Comparison of ENCODE assay signal across 29 mouse cellular contexts in the genomic region with DNA sequence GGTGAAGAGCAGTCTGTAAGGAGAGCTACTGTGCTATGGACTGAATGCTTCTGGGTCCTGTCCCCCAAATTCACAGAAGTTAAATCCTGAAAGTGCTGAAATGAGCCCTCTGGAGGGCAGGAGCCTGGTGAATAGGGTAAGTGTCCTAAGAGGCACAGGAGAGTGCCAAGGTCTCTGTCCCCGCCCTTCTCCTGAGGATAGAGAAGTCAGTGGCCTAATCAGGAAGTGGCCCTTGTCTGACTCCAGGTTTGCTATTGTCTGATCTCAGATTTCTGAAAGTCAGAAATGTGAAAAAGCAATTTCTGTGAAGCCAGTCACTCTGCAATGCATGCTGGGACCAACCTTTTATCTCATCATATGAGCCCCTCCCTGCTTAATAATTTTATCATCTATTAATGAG. TPM values are rescaled to one million over a fixed set of nuclear protein-coding genes. Genes with fewer than 3 reads are reported as not detected.
DNase-seq lines count a peak whose midpoint lies in the region; ATAC-seq lines count a peak whose summit lies in the region.
"Had no signal": no experiment of that assay in that cellular context is flagged by ENCODE, and none has a peak within 500 bp of the region (broad histone marks: within the 10 kb centered on the region; RNA-seq: fewer than 3 reads in every experiment).

No protein-coding gene starts in this region.

- peaks cover 37% of the 10 kb centered on the region for H3K36me3 ChIP-seq in heart, embryonic 13.5 days
- H3K36me3 ChIP-seq in heart, embryonic 10.5 days, result peaks cover 30% of the 10 kb centered on the region
- H3K36me3 ChIP-seq in liver, embryonic 16.5 days (ENCODE audit: control insufficient read depth, insufficient read depth), result peaks cover 52% of the 10 kb centered on the region
- H3K36me3 ChIP-seq in embryonic facial prominence, embryonic 10.5 days (replicated peaks), result peaks cover 6% of the 10 kb centered on the region
- H3K36me3 ChIP-seq: forebrain, embryonic 10.5 days; forebrain, embryonic 15.5 days; limb, embryonic 10.5 days; midbrain, embryonic 15.5 days had no signal

- no peaks in the 10 kb centered on the region for H3K27me3 ChIP-seq in heart, embryonic 13.5 days (replicated peaks)
- no peaks in the 10 kb centered on the region for H3K27me3 ChIP-seq in heart, embryonic 10.5 days (ENCODE audit: insufficient read depth, poor library complexity, severe bottlenecking)
- no peaks in the 10 kb centered on the region for H3K27me3 ChIP-seq in liver, embryonic 16.5 days (ENCODE audit: control insufficient read depth, insufficient read depth, low read depth, low read length)
- H3K27me3 ChIP-seq in embryonic facial prominence, embryonic 10.5 days (replicated peaks; ENCODE audit: low read depth, poor library complexity, severe bottlenecking), result peaks cover 5% of the 10 kb centered on the region
- H3K27me3 ChIP-seq: forebrain, embryonic 15.5 days; hindbrain, embryonic 13.5 days; limb, embryonic 15.5 days; lung, embryonic 15.5 days; midbrain, embryonic 15.5 days had no signal

- no peak overlapping the region for H3K4me2 ChIP-seq in heart, embryonic 13.5 days
- no peak overlapping the region for H3K4me2 ChIP-seq in liver, embryonic 16.5 days (ENCODE audit: low read depth, low read length)
- H3K4me2 ChIP-seq: forebrain, embryonic 15.5 days; hindbrain, embryonic 13.5 days; limb, embryonic 15.5 days; lung, embryonic 15.5 days; midbrain, embryonic 15.5 days had no signal

- H3K27ac ChIP-seq in heart, embryonic 13.5 days (replicated peaks), result peak overlapping the region; percentile 10
- H3K27ac ChIP-seq in heart, embryonic 10.5 days, result no peak overlapping the region
- H3K27ac ChIP-seq in liver, embryonic 16.5 days (ENCODE audit: low read length), result peak overlapping the region; percentile 17; the same call in 1 of the 2 replicates
- peak overlapping the region; percentile 35 for H3K27ac ChIP-seq in embryonic facial prominence, embryonic 10.5 days (replicated peaks)
- H3K27ac ChIP-seq: forebrain, embryonic 10.5 days; forebrain, embryonic 15.5 days; gastrocnemius, adult 2 months; heart, adult 2 months; hindbrain, embryonic 13.5 days; limb, embryonic 10.5 days; limb, embryonic 15.5 days; lung, embryonic 15.5 days; midbrain, embryonic 15.5 days had no signal

- peaks cover 45% of the 10 kb centered on the region for H3K4me1 ChIP-seq in heart, embryonic 13.5 days
- peaks cover 35% of the 10 kb centered on the region for H3K4me1 ChIP-seq in heart, embryonic 10.5 days
- peaks cover 42% of the 10 kb centered on the region for H3K4me1 ChIP-seq in liver, embryonic 16.5 days (ENCODE audit: control insufficient read depth, low read depth, low read length)
- peaks cover 33% of the 10 kb centered on the region for H3K4me1 ChIP-seq in embryonic facial prominence, embryonic 10.5 days
- H3K4me1 ChIP-seq: forebrain, embryonic 15.5 days had no signal

- H3K9ac ChIP-seq in heart, embryonic 13.5 days, result no peak overlapping the region
- no peak overlapping the region for H3K9ac ChIP-seq in liver, embryonic 16.5 days (ENCODE audit: low read depth, low read length)
- H3K9ac ChIP-seq: forebrain, embryonic 15.5 days; hindbrain, embryonic 13.5 days; limb, embryonic 15.5 days; lung, embryonic 15.5 days; midbrain, embryonic 15.5 days had no signal

- DNase-seq in heart, embryonic 10.5 days (ENCODE audit: low spot score), result no peak
- no peak for DNase-seq in liver
- no peak for DNase-seq in embryonic facial prominence, embryonic 10.5 days (ENCODE audit: low spot score)
- no peak for DNase-seq in adrenal gland, postnatal 36 days
- DNase-seq in spleen, postnatal 36 days (ENCODE audit: low spot score in 2 of 2), result no peak
- DNase-seq: adrenal gland, postnatal 25 days; cerebellum, adult 2 months; cerebellum, postnatal 14 days; gastrocnemius, adult 2 months; gastrocnemius, postnatal 36 days; heart, adult 2 months; heart, postnatal 36 days; kidney, adult 2 months; kidney, postnatal 4 days; right cerebral cortex, postnatal 25 days; thymus, postnatal 36 days had no signal

- H3K9me3 ChIP-seq in heart, embryonic 13.5 days, result peaks cover 4% of the 10 kb centered on the region; the same call in 1 of the 2 replicates
- H3K9me3 ChIP-seq in heart, embryonic 10.5 days, result no peaks in the 10 kb centered on the region
- H3K9me3 ChIP-seq in liver, embryonic 16.5 days (replicated peaks; ENCODE audit: control insufficient read depth, low read length), result no peaks in the 10 kb centered on the region
- no peaks in the 10 kb centered on the region for H3K9me3 ChIP-seq in embryonic facial prominence, embryonic 10.5 days
- H3K9me3 ChIP-seq: forebrain, embryonic 10.5 days; forebrain, embryonic 15.5 days; hindbrain, embryonic 13.5 days; limb, embryonic 10.5 days; limb, embryonic 15.5 days; lung, embryonic 15.5 days; midbrain, embryonic 15.5 days had no signal

- H3K4me3 ChIP-seq in heart, embryonic 13.5 days, result no peak overlapping the region
- no peak overlapping the region for H3K4me3 ChIP-seq in heart, embryonic 10.5 days
- H3K4me3 ChIP-seq in liver, embryonic 16.5 days (ENCODE audit: low read depth, low read length), result no peak overlapping the region
- no peak overlapping the region for H3K4me3 ChIP-seq in embryonic facial prominence, embryonic 10.5 days
- H3K4me3 ChIP-seq: forebrain, embryonic 10.5 days; forebrain, embryonic 15.5 days; gastrocnemius, adult 2 months; heart, adult 2 months; hindbrain, embryonic 13.5 days; limb, embryonic 10.5 days; limb, embryonic 15.5 days; lung, embryonic 15.5 days; megakaryocyte, embryonic 14.5 days; midbrain, embryonic 15.5 days had no signal

- no peak for ATAC-seq in heart, embryonic 13.5 days (ENCODE audit: extremely low read depth, insufficient number of reproducible peaks, low FRiP score, low TSS enrichment)
- no peak for ATAC-seq in liver, embryonic 16.5 days (ENCODE audit: low read depth)
- 0 out of 2 replicates have a peak, but pooled peaks have one; percentile 45 for ATAC-seq in megakaryocyte progenitor cell, adult 5-6 weeks (replicated peaks; ENCODE audit: poor library complexity)
- ATAC-seq: CD4-positive, CD25-positive, alpha-beta regulatory T cell, adult 4 months; forebrain, embryonic 15.5 days; inflammation-experienced regulatory T-cells, adult 6 months; midbrain, embryonic 15.5 days had no signal

- WGBS in heart, embryonic 13.5 days, result 44% methylated on average over 1 of the region's 1 CpGs
- WGBS in heart, embryonic 10.5 days, result 51% methylated on average over 1 of the region's 1 CpGs
- 38% methylated on average over 1 of the region's 1 CpGs for WGBS in liver, embryonic 16.5 days (ENCODE audit: insufficient replicate concordance)
- WGBS in embryonic facial prominence, embryonic 10.5 days, result 29% methylated on average over 1 of the region's 1 CpGs

RNA-seq across cellular contexts. Expression of a gene that starts 7.2 kb away (rescaled TPM):
- polyA plus RNA-seq in heart, embryonic 13.5 days (2015; fragmentation: Nextera tagmentation; extraction: Ambion mirVana), result 13.9 and 16.8 TPM in 2 replicates
- polyA plus RNA-seq in heart, embryonic 10.5 days (2016; fragmentation: Nextera tagmentation; extraction: Ambion mirVana), result 15.2 and 26.4 TPM in 2 replicates
- polyA plus RNA-seq in liver, embryonic 16.5 days (2015; fragmentation: Nextera tagmentation; extraction: Ambion mirVana), result 32.0 and 34.8 TPM in 2 replicates
- polyA plus RNA-seq in embryonic facial prominence, embryonic 10.5 days (2016; fragmentation: Nextera tagmentation; extraction: Ambion mirVana), result 4.7 and 5.2 TPM in 2 replicates
- total RNA-seq in megakaryocyte progenitor cell, adult 5-6 weeks (2015), result 33.6 and 40.5 TPM in 2 replicates
- 30.7 and 34.7 TPM in 2 replicates for total RNA-seq in megakaryocyte progenitor cell, adult 5-6 weeks (2017)
- total RNA-seq in adrenal gland, postnatal 36 days (2021), result 10 to 100 TPM; 21.8 to 34.7 TPM
